Mouse (Mus musculus) bone marrow, adult 2 months (tissue): ENCODE data around the gene Oser1.

Experiments
- CTCF ChIP-seq: fragments of 200-500 bp; IDR thresholded peaks from 2 replicates; pipeline ENCODE4 v1.5.1; 2011; ENCODE audit warnings: low read length, control low read depth; ENCODE audit not compliant: control insufficient read depth, insufficient read depth
- POLR2A ChIP-seq: fragments of 200-500 bp; IDR thresholded peaks from 2 replicates; pipeline ENCODE4 v1.6.1; 2011; ENCODE audit warnings: low read depth, mild to moderate bottlenecking, control low read depth, low read length, borderline replicate concordance; ENCODE audit not compliant: control insufficient read depth

DNA sequence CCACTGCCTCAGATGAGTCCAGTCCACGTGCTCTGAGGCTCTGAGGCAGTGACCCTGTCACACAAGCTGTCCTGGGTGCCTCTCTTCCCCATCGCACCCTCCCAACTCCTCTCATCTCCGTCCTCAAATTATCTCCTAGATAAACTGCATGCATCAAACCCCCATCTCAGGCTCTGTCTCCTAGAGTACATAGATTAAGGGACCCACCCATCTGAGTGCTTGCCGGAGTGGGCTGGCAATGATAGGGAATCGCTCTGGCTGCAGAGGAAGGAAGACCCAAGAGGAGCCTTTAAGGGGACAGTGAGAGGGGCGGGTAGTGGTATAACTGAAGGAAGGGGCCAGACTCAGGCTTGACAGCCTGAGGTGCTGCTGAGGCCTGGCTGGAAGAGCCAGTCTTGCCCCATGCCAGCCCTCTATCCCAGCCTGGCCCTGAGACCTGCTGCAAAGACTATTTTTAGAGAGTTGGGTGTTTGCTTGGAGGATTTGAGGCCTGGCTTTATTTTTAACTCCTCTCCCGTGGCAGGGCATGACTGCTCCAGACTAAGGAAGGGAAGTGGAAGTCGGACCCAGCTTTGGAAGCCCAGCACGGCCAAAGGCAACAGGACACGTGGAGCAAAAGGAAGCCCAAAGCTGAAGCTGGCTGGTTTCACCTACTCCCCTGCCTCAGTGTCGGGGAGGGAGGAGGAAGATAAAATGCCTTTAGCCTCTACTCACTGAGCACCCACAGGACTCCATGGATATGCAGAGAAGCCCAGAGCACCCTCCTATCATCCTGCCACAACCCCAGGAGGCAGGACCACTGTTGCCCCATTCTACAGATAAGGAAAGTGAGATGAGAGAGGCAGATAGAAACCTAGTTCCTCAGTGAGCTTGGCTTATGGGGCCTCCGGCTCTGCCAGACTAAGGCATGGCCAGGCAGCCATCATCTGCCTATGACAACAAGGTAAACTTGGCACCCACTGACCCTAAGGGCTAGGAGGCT is 61.3 kb downstream of the Oser1 start:
- TF ChIP-seq CTCF = no peak
- no peak for TF ChIP-seq POLR2A
